Mouse (Mus musculus): ENCODE results near the gene Golt1b. TPM values are rescaled to one million over a fixed set of nuclear protein-coding genes. Genes with fewer than 3 reads are reported as not detected.
A peak's percentile ranks its signal among the peaks of the same experiment; 100 is the strongest.

The Golt1b gene
- 49.1 and 56.6 TPM in 2 replicates for polyA plus RNA-seq (2015; fragmentation: Nextera tagmentation; extraction: Ambion mirVana)

- H3K9ac ChIP-seq (replicated peaks; ENCODE audit: low read depth): peak within 1 kb of the TSS; percentile 89
- peaks cover 3% of the 10 kb centered on the region; the same call in 1 of the 2 replicates for H3K4me1 ChIP-seq (ENCODE audit: insufficient read depth, low read depth, low read length)
- TF ChIP-seq CTCF (IDR thresholded peaks at IDR 0.05) (no peak), EP300 (IDR thresholded peaks at IDR 0.05) (peak; percentile 12; the same call in 1 of the 2 replicates)
- peak; percentile 98 for DNase-seq (ENCODE audit: low spot score)
- no peak within 1 kb of the TSS for H3K27ac ChIP-seq (ENCODE audit: low read length)
- H3K4me2 ChIP-seq (replicated peaks; ENCODE audit: low read depth, low read length): peak within 1 kb of the TSS; percentile 96
- H3K27me3 ChIP-seq (replicated peaks; ENCODE audit: insufficient read depth, low read length): no peaks in the 10 kb centered on the region
- WGBS: under 1% methylated on average over 75 of the region's 87 CpGs
- ATAC-seq: peak; percentile 100
- no peaks in the 10 kb centered on the region for H3K9me3 ChIP-seq (ENCODE audit: low read length)
- no peaks in the 10 kb centered on the region for H3K36me3 ChIP-seq (ENCODE audit: insufficient read depth, low read length)
- H3K4me3 ChIP-seq (ENCODE audit: low read depth, low read length): peak within 1 kb of the TSS; percentile 91
Observed at GRCm38 (mm10) chr6:142387011-142387754, at the start of gene Golt1b, which contains the start of gene Recql. Golt1b (plus strand) TSS chr6:142387221. Recql (minus strand) TSS chr6:142387087.

GRCm38 (mm10) chr6:142338961-142339360 is 48.1 kb upstream of the Golt1b start:
- no peak overlapping the region for H3K27ac ChIP-seq (ENCODE audit: low read length)
- H3K4me3 ChIP-seq (ENCODE audit: low read depth, low read length): no peak overlapping the region
- no peaks in the 10 kb centered on the region for H3K27me3 ChIP-seq (replicated peaks; ENCODE audit: insufficient read depth, low read length)
- 55% methylated on average over 2 of the region's 2 CpGs for WGBS
- no peaks in the 10 kb centered on the region for H3K9me3 ChIP-seq (ENCODE audit: low read length)
- no peak for ATAC-seq
- no peak overlapping the region for H3K9ac ChIP-seq (replicated peaks; ENCODE audit: low read depth)
- no peak for TF ChIP-seq EP300 (IDR thresholded peaks at IDR 0.05)
- TF ChIP-seq CTCF (IDR thresholded peaks at IDR 0.05): no peak
- H3K4me1 ChIP-seq (ENCODE audit: insufficient read depth, low read depth, low read length): no peaks in the 10 kb centered on the region
- no peaks in the 10 kb centered on the region for H3K36me3 ChIP-seq (ENCODE audit: insufficient read depth, low read length)
- no peak overlapping the region for H3K4me2 ChIP-seq (replicated peaks; ENCODE audit: low read depth, low read length)
- no peak for DNase-seq (ENCODE audit: low spot score)

GRCm38 (mm10) chr6:142339576-142339975 is 47.4 kb upstream of the Golt1b start:
- no peaks in the 10 kb centered on the region for H3K36me3 ChIP-seq (ENCODE audit: insufficient read depth, low read length)
- H3K9ac ChIP-seq (replicated peaks; ENCODE audit: low read depth): no peak overlapping the region
- no peaks in the 10 kb centered on the region for H3K9me3 ChIP-seq (ENCODE audit: low read length)
- no peak overlapping the region for H3K27ac ChIP-seq (ENCODE audit: low read length)
- no peaks in the 10 kb centered on the region for H3K27me3 ChIP-seq (replicated peaks; ENCODE audit: insufficient read depth, low read length)
- H3K4me3 ChIP-seq (ENCODE audit: low read depth, low read length): no peak overlapping the region
- DNase-seq (ENCODE audit: low spot score): no peak
- TF ChIP-seq CTCF (IDR thresholded peaks at IDR 0.05) (no peak), EP300 (IDR thresholded peaks at IDR 0.05) (no peak)
- ATAC-seq: no peak
- H3K4me1 ChIP-seq (ENCODE audit: insufficient read depth, low read depth, low read length): no peaks in the 10 kb centered on the region
- 25% methylated on average over 2 of the region's 2 CpGs for WGBS
- no peak overlapping the region for H3K4me2 ChIP-seq (replicated peaks; ENCODE audit: low read depth, low read length)

GRCm38 (mm10) chr6:142343561-142343960 is 43.5 kb upstream of the Golt1b start:
- DNase-seq (ENCODE audit: low spot score) (peak; percentile 37), ATAC-seq (no peak)
- no peak overlapping the region for H3K4me3 ChIP-seq (ENCODE audit: low read depth, low read length)
- no peak overlapping the region for H3K9ac ChIP-seq (replicated peaks; ENCODE audit: low read depth)
- 53% methylated on average over 2 of the region's 2 CpGs for WGBS
- no peaks in the 10 kb centered on the region for H3K4me1 ChIP-seq (ENCODE audit: insufficient read depth, low read depth, low read length)
- no peaks in the 10 kb centered on the region for H3K9me3 ChIP-seq (ENCODE audit: low read length)
- H3K27ac ChIP-seq (ENCODE audit: low read length): no peak overlapping the region
- TF ChIP-seq EP300 (IDR thresholded peaks at IDR 0.05) (no peak), CTCF (IDR thresholded peaks at IDR 0.05) (peak; percentile 67)
- H3K4me2 ChIP-seq (replicated peaks; ENCODE audit: low read depth, low read length): no peak overlapping the region
- no peaks in the 10 kb centered on the region for H3K36me3 ChIP-seq (ENCODE audit: insufficient read depth, low read length)
- H3K27me3 ChIP-seq (replicated peaks; ENCODE audit: insufficient read depth, low read length): no peaks in the 10 kb centered on the region

- Histone ChIP-seq H3K4me1 (ENCODE audit: insufficient read depth, low read depth, low read length) (no peaks in the 10 kb centered on the region), H3K4me2 (replicated peaks; ENCODE audit: low read depth, low read length) (peak within 1 kb of the TSS; percentile 52), H3K27ac (ENCODE audit: low read length) (peak within 1 kb of the TSS; percentile 80), H3K9me3 (ENCODE audit: low read length) (no peaks in the 10 kb centered on the region), H3K4me3 (ENCODE audit: low read depth, low read length) (peak within 1 kb of the TSS; percentile 89), H3K27me3 (replicated peaks; ENCODE audit: insufficient read depth, low read length) (no peaks in the 10 kb centered on the region), H3K36me3 (ENCODE audit: insufficient read depth, low read length) (no peaks in the 10 kb centered on the region; the same call in 1 of the 2 replicates), H3K9ac (replicated peaks; ENCODE audit: low read depth) (peak within 1 kb of the TSS; percentile 57)
- no peak; the same call in 1 of the 2 replicates for TF ChIP-seq CTCF (IDR thresholded peaks at IDR 0.05)
- TF ChIP-seq EP300 (IDR thresholded peaks at IDR 0.05): peak; percentile 72
- ATAC-seq (peak; percentile 96), DNase-seq (ENCODE audit: low spot score) (peak; percentile 95)
- WGBS: under 1% methylated on average over 48 of the region's 48 CpGs
Observed at GRCm38 (mm10) chr6:142345440-142346038, 41.5 kb upstream of the Golt1b start, which contains the start of gene Pyroxd1. Pyroxd1 (plus strand) TSS chr6:142345654.
